Mouse (Mus musculus): ENCODE measurements around the gene Acad12.

DNA sequence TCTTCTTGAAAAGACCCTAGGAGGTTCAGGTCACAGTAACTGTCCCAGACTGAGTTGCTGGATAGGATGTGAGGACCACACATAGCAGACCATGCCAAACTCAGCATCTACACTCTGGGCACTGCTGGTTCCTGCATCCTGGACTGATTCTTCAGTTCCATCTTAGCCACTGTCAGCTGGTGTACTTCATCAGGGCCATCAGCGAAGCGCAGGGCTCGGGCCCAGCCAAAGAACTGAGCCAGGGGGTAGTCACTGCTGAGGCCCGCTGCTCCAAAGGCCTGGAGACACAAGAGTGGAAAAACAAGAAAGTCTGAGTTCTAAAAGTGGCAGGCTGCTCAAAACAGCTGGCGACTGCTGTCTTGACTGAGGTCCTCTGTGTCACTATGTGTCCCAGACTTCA lies 2.4 kb upstream of the Acad12 start:
- TF ChIP-seq GATA1 (IDR thresholded peaks at IDR 0.05; ENCODE audit: borderline replicate concordance, low read length) = no peak
- TF ChIP-seq FLI1 (IDR thresholded peaks at IDR 0.05; ENCODE audit: low read length) = no peak

All from megakaryocyte, embryonic 14.5 days (primary cell).